Mouse (Mus musculus) heart, postnatal 14 days (tissue): Measurements from ENCODE around the gene St3gal4. TPM values are rescaled to one million over a fixed set of nuclear protein-coding genes. Genes with fewer than 3 reads are reported as not detected.

Experiments used
- DNase-seq, 2 experiments: peaks; one replicate each; pipeline ENCODE4 v3.0.0; 2021 to 2022
- intact Hi-C: fragments of 180-260 bp; cut with DNase I; formaldehyde crosslinking; loops from one replicate; pipeline ENCODE4 v1.15.1; 2025
- total RNA-seq, 2 experiments: library from RNA; stranded (reverse); gene quantifications; 2 replicates each; pipeline ENCODE4 v1.2.3; 2021

St3gal4 gene
- total RNA-seq, 2 experiments from 2014 or later, result 36.2 to 38.3 TPM

GRCm38 (mm10) chr9:35110051-35110450, 9.0 kb downstream of the St3gal4 start:
- DNase-seq, result no peak
- intact Hi-C loops, result loop anchor here (5.0 kb wide), 1 partner anchor 157 kb away; the partner anchor contains the start of genes Fam118b and Rpusd4

GRCm38 (mm10) chr9:35108916-35109315, 10.2 kb downstream of the St3gal4 start:
- DNase-seq, result peak; percentile 76 to 82
- intact Hi-C loops, result no loop called here

- no peak for DNase-seq
- intact Hi-C loops, result no loop called here
Measured at GRCm38 (mm10) chr9:35108066-35108465, 11.0 kb downstream of the St3gal4 start.

- no peak for DNase-seq
- intact Hi-C loops, result no loop called here
Measured at GRCm38 (mm10) chr9:35107396-35107795, 11.7 kb downstream of the St3gal4 start.

GRCm38 (mm10) chr9:35105884-35106880, 12.9 kb downstream of the St3gal4 start:
- intact Hi-C loops, result no loop called here
- peak in 1 of 2 experiments; percentile 2 for DNase-seq

GRCm38 (mm10) chr9:35105438-35105837, 13.6 kb downstream of the St3gal4 start:
- intact Hi-C loops, result no loop called here

GRCm38 (mm10) chr9:35104711-35105110, 14.4 kb downstream of the St3gal4 start:
- DNase-seq, result peak in 1 of 2 experiments; percentile 4
- intact Hi-C loops, result no loop called here

More at GRCm38 (mm10) chr9:35105438-35105837, 13.6 kb downstream of the St3gal4 start:
- no peak for DNase-seq

- DNase-seq, result peak in 1 of 2 experiments; percentile 1
- intact Hi-C loops, result no loop called here
Measured at GRCm38 (mm10) chr9:35098762-35099161, 20.3 kb downstream of the St3gal4 start.

- DNase-seq, result peak in 1 of 2 experiments; percentile 0
- intact Hi-C loops, result no loop called here
Measured at GRCm38 (mm10) chr9:35097901-35098300, 21.2 kb downstream of the St3gal4 start.

GRCm38 (mm10) chr9:35095726-35096125, 23.3 kb downstream of the St3gal4 start:
- intact Hi-C loops, result no loop called here
- DNase-seq, result no peak

- intact Hi-C loops, result no loop called here
- no peak for DNase-seq
Measured at GRCm38 (mm10) chr9:35093350-35093749, 25.7 kb downstream of the St3gal4 start.

GRCm38 (mm10) chr9:35092904-35093303, 26.2 kb downstream of the St3gal4 start:
- no peak for DNase-seq
- intact Hi-C loops, result no loop called here

- DNase-seq, result no peak
- intact Hi-C loops, result no loop called here
Measured at GRCm38 (mm10) chr9:35061446-35061845, 57.6 kb downstream of the St3gal4 start.

- no peak for DNase-seq
- intact Hi-C loops, result no loop called here
Measured at GRCm38 (mm10) chr9:35059881-35060280, 59.2 kb downstream of the St3gal4 start.

GRCm38 (mm10) chr9:35058596-35059354, 60.3 kb downstream of the St3gal4 start:
- intact Hi-C loops, result no loop called here
- no peak for DNase-seq

GRCm38 (mm10) chr9:35058186-35058585, 60.9 kb downstream of the St3gal4 start:
- DNase-seq, result no peak
- intact Hi-C loops, result no loop called here

- DNase-seq, result no peak
- intact Hi-C loops, result no loop called here
Measured at GRCm38 (mm10) chr9:35057631-35058030, 61.4 kb downstream of the St3gal4 start.

GRCm38 (mm10) chr9:35056611-35057010, 62.5 kb downstream of the St3gal4 start:
- DNase-seq, result no peak
- intact Hi-C loops, result no loop called here

GRCm38 (mm10) chr9:35055528-35056330, 63.3 kb downstream of the St3gal4 start:
- no peak for DNase-seq

GRCm38 (mm10) chr9:35053669-35054068, 65.4 kb downstream of the St3gal4 start:
- DNase-seq, result no peak
- intact Hi-C loops, result no loop called here

More at GRCm38 (mm10) chr9:35055528-35056330, 63.3 kb downstream of the St3gal4 start:
- intact Hi-C loops, result no loop called here
